Mouse (Mus musculus): Measurements from ENCODE around the gene Dctn5. TPM values are rescaled to one million over a fixed set of nuclear protein-coding genes. Genes with fewer than 3 reads are reported as not detected.

The Dctn5 gene
- total and polyA plus RNA-seq, 3 experiments = 25.3 to 40.5 (median 26.1) TPM

- intact Hi-C loops (cut with DNase I) = loop anchor here (2.0 kb wide), 2 partner anchors 31 to 33 kb away; partner anchors contain the start of genes Dctn5 and Palb2
- peak; percentile 93 for DNase-seq
- peaks cover 8% of the 10 kb centered on the region for H3K79me2 ChIP-seq (replicated peaks; ENCODE audit: control insufficient read depth, insufficient read depth, low read length)
- H3K9ac ChIP-seq (ENCODE audit: low read depth, low read length) = peak within 1 kb of the TSS; percentile 81
- H3K36me3 ChIP-seq (ENCODE audit: control insufficient read depth, insufficient read depth, low read length) = peaks cover 16% of the 10 kb centered on the region
- peaks cover 8% of the 10 kb centered on the region for H3K4me1 ChIP-seq (ENCODE audit: control insufficient read depth, insufficient read depth, low read length)
- under 1% methylated on average over 43 of the region's 43 CpGs for WGBS
- H3K27ac ChIP-seq = peak within 1 kb of the TSS; percentile 91
- no peaks in the 10 kb centered on the region for H3K27me3 ChIP-seq (ENCODE audit: control insufficient read depth, insufficient read depth, low read length)
- H3K4me3 ChIP-seq = peak within 1 kb of the TSS; percentile 80
- TF ChIP-seq EP300 (IDR thresholded peaks at IDR 0.05; ENCODE audit: insufficient read depth, low read depth, low read length) (0 out of 2 replicates have a peak, but pooled peaks have one; percentile 43), POLR2A (IDR thresholded peaks at IDR 0.05; ENCODE audit: insufficient read depth, low read depth, low read length) (peak; percentile 56), CTCF (IDR thresholded peaks at IDR 0.05) (peak; percentile 88)
Observed at GRCm38 (mm10) chr7:122101747-122102244, 31.0 kb upstream of the Dctn5 start, which contains the start of gene Ndufab1. Ndufab1 (minus strand) TSS chr7:122101886.

GRCm38 (mm10) chr7:122108206-122108605 lies 24.6 kb upstream of the Dctn5 start:
- TF ChIP-seq POLR2A (IDR thresholded peaks at IDR 0.05; ENCODE audit: insufficient read depth, low read depth, low read length) (no peak), CTCF (IDR thresholded peaks at IDR 0.05) (no peak), EP300 (IDR thresholded peaks at IDR 0.05; ENCODE audit: insufficient read depth, low read depth, low read length) (no peak)
- no peak overlapping the region for H3K4me3 ChIP-seq
- H3K27ac ChIP-seq = no peak overlapping the region
- H3K4me1 ChIP-seq (ENCODE audit: control insufficient read depth, insufficient read depth, low read length) = no peaks in the 10 kb centered on the region
- intact Hi-C loops (cut with DNase I) = no loop called here
- H3K36me3 ChIP-seq (ENCODE audit: control insufficient read depth, insufficient read depth, low read length) = no peaks in the 10 kb centered on the region
- no peak overlapping the region for H3K9ac ChIP-seq (ENCODE audit: low read depth, low read length)
- no peak for DNase-seq
- H3K27me3 ChIP-seq (ENCODE audit: control insufficient read depth, insufficient read depth, low read length) = no peaks in the 10 kb centered on the region
- H3K79me2 ChIP-seq (replicated peaks; ENCODE audit: control insufficient read depth, insufficient read depth, low read length) = no peaks in the 10 kb centered on the region
- 93% methylated on average over 6 of the region's 6 CpGs for WGBS

- Histone ChIP-seq H3K4me3 (no peak overlapping the region), H3K4me1 (ENCODE audit: control insufficient read depth, insufficient read depth, low read length) (no peaks in the 10 kb centered on the region), H3K27me3 (ENCODE audit: control insufficient read depth, insufficient read depth, low read length) (no peaks in the 10 kb centered on the region), H3K27ac (no peak overlapping the region), H3K36me3 (ENCODE audit: control insufficient read depth, insufficient read depth, low read length) (no peaks in the 10 kb centered on the region), H3K79me2 (replicated peaks; ENCODE audit: control insufficient read depth, insufficient read depth, low read length) (no peaks in the 10 kb centered on the region), H3K9ac (ENCODE audit: low read depth, low read length) (no peak overlapping the region)
- WGBS = 77% methylated on average over 4 of the region's 4 CpGs
- DNase-seq = no peak
- no peak for TF ChIP-seq EP300 (IDR thresholded peaks at IDR 0.05; ENCODE audit: insufficient read depth, low read depth, low read length)
- no peak for TF ChIP-seq POLR2A (IDR thresholded peaks at IDR 0.05; ENCODE audit: insufficient read depth, low read depth, low read length)
- TF ChIP-seq CTCF (IDR thresholded peaks at IDR 0.05) = no peak
- intact Hi-C loops (cut with DNase I) = no loop called here
Observed at GRCm38 (mm10) chr7:122123518-122123917, 9.3 kb upstream of the Dctn5 start.

- intact Hi-C loops (cut with DNase I) = no loop called here
- Histone ChIP-seq H3K79me2 (replicated peaks; ENCODE audit: control insufficient read depth, insufficient read depth, low read length) (no peaks in the 10 kb centered on the region), H3K4me3 (no peak overlapping the region), H3K36me3 (ENCODE audit: control insufficient read depth, insufficient read depth, low read length) (no peaks in the 10 kb centered on the region), H3K9ac (ENCODE audit: low read depth, low read length) (no peak overlapping the region), H3K27me3 (ENCODE audit: control insufficient read depth, insufficient read depth, low read length) (no peaks in the 10 kb centered on the region), H3K27ac (no peak overlapping the region), H3K4me1 (ENCODE audit: control insufficient read depth, insufficient read depth, low read length) (no peaks in the 10 kb centered on the region)
- TF ChIP-seq EP300 (IDR thresholded peaks at IDR 0.05; ENCODE audit: insufficient read depth, low read depth, low read length) = no peak
- no peak for TF ChIP-seq CTCF (IDR thresholded peaks at IDR 0.05)
- TF ChIP-seq POLR2A (IDR thresholded peaks at IDR 0.05; ENCODE audit: insufficient read depth, low read depth, low read length) = no peak
- DNase-seq = no peak
- 80% methylated on average over 8 of the region's 8 CpGs for WGBS
Observed at GRCm38 (mm10) chr7:122125636-122126035, 7.2 kb upstream of the Dctn5 start.

- DNase-seq = no peak
- H3K27me3 ChIP-seq (ENCODE audit: control insufficient read depth, insufficient read depth, low read length) = no peaks in the 10 kb centered on the region
- intact Hi-C loops (cut with DNase I) = no loop called here
- WGBS = 90% methylated on average over 11 of the region's 11 CpGs
- TF ChIP-seq EP300 (IDR thresholded peaks at IDR 0.05; ENCODE audit: insufficient read depth, low read depth, low read length) (no peak), POLR2A (IDR thresholded peaks at IDR 0.05; ENCODE audit: insufficient read depth, low read depth, low read length) (no peak), CTCF (IDR thresholded peaks at IDR 0.05) (no peak)
- no peak overlapping the region for H3K27ac ChIP-seq
- H3K79me2 ChIP-seq (replicated peaks; ENCODE audit: control insufficient read depth, insufficient read depth, low read length) = no peaks in the 10 kb centered on the region
- H3K36me3 ChIP-seq (ENCODE audit: control insufficient read depth, insufficient read depth, low read length) = no peaks in the 10 kb centered on the region
- no peak overlapping the region for H3K4me3 ChIP-seq
- no peaks in the 10 kb centered on the region for H3K4me1 ChIP-seq (ENCODE audit: control insufficient read depth, insufficient read depth, low read length)
- H3K9ac ChIP-seq (ENCODE audit: low read depth, low read length) = no peak overlapping the region
Observed at GRCm38 (mm10) chr7:122126946-122127345, 5.9 kb upstream of the Dctn5 start.

- DNase-seq = no peak
- intact Hi-C loops (cut with DNase I) = loop anchor here (2.0 kb wide), 3 partner anchors 29 to 151 kb away; partner anchors contain the start of genes Cog7, Ears2 and Ubfd1
- Histone ChIP-seq H3K4me1 (ENCODE audit: control insufficient read depth, insufficient read depth, low read length) (no peaks in the 10 kb centered on the region), H3K79me2 (replicated peaks; ENCODE audit: control insufficient read depth, insufficient read depth, low read length) (no peaks in the 10 kb centered on the region), H3K27ac (no peak overlapping the region), H3K9ac (ENCODE audit: low read depth, low read length) (no peak overlapping the region), H3K4me3 (no peak overlapping the region), H3K36me3 (ENCODE audit: control insufficient read depth, insufficient read depth, low read length) (peaks cover 12% of the 10 kb centered on the region; the same call in 1 of the 2 replicates), H3K27me3 (ENCODE audit: control insufficient read depth, insufficient read depth, low read length) (no peaks in the 10 kb centered on the region)
- no peak for TF ChIP-seq CTCF (IDR thresholded peaks at IDR 0.05)
- TF ChIP-seq POLR2A (IDR thresholded peaks at IDR 0.05; ENCODE audit: insufficient read depth, low read depth, low read length) = no peak
- no peak for TF ChIP-seq EP300 (IDR thresholded peaks at IDR 0.05; ENCODE audit: insufficient read depth, low read depth, low read length)
Observed at GRCm38 (mm10) chr7:122131834-122132233, 1.0 kb upstream of the Dctn5 start.

Measured in heart, adult 2 months (tissue).